Mouse (Mus musculus) hindbrain, embryonic 12.5 days (tissue): ENCODE results near the gene Hist1h2bk. TPM values are rescaled to one million over a fixed set of nuclear protein-coding genes. Genes with fewer than 3 reads are reported as not detected.
"Not testable (repeated sequence)": the region's sequence is repeated elsewhere in the genome, so short reads cannot be mapped to it uniquely, and the experiment has no call there.

Experiments used
- ATAC-seq: fragments of 200-750 bp; cut with Nextera tagmentation; 2 replicates; pipeline ENCODE4 v1.8.0; 2017; ENCODE audit warnings: moderate TSS enrichment; ENCODE audit not compliant: low FRiP score
- H3K27ac ChIP-seq: fragments of 300-500 bp; sonication (generic); 2 replicates; pipeline ENCODE4 v1.5.1; 2016; ENCODE audit warnings: mild to moderate bottlenecking
- H3K27me3 ChIP-seq: fragments of 300-500 bp; sonication (generic); 2 replicates; pipeline ENCODE4 v1.6.1; 2016; ENCODE audit warnings: mild to moderate bottlenecking
- H3K36me3 ChIP-seq: fragments of 300-500 bp; sonication (generic); 2 replicates; pipeline ENCODE4 v1.6.1; 2016; ENCODE audit warnings: mild to moderate bottlenecking
- H3K4me1 ChIP-seq: fragments of 300-500 bp; sonication (generic); 2 replicates; pipeline ENCODE4 v1.6.1; 2016
- H3K4me2 ChIP-seq: fragments of 300-500 bp; sonication (generic); replicated peaks from 2 replicates; pipeline ENCODE4 v1.6.1; 2016; ENCODE audit warnings: mild to moderate bottlenecking
- H3K4me3 ChIP-seq: fragments of 300-500 bp; sonication (generic); 2 replicates; pipeline ENCODE4 v1.5.1; 2016; ENCODE audit warnings: mild to moderate bottlenecking
- H3K9ac ChIP-seq: fragments of 300-500 bp; sonication (generic); 2 replicates; pipeline ENCODE4 v1.6.1; 2016; ENCODE audit warnings: mild to moderate bottlenecking, moderate library complexity
- H3K9me3 ChIP-seq: fragments of 300-500 bp; sonication (generic); replicated peaks from 2 replicates; pipeline ENCODE4 v1.6.1; 2016; ENCODE audit warnings: mild to moderate bottlenecking
- WGBS: fragments of 180-500 bp; shearing (Covaris S2); methylation state at CpG from one replicate; pipeline ENCODE4 v1.1.7; 2016; 5-methylcytosine and 5-hydroxymethylcytosine counted together
- polyA plus RNA-seq: library from polyadenylated mRNA; unstranded; fragments of >200 nt; fragmentation: Nextera tagmentation; extraction: Ambion mirVana; gene quantifications from 2 replicates; pipeline ENCODE4 v1.2.1, GENCODE M21; 2016

Hist1h2bk gene
- polyA plus RNA-seq, 1 experiment from 2014 or later = 9.1 TPM

DNA sequence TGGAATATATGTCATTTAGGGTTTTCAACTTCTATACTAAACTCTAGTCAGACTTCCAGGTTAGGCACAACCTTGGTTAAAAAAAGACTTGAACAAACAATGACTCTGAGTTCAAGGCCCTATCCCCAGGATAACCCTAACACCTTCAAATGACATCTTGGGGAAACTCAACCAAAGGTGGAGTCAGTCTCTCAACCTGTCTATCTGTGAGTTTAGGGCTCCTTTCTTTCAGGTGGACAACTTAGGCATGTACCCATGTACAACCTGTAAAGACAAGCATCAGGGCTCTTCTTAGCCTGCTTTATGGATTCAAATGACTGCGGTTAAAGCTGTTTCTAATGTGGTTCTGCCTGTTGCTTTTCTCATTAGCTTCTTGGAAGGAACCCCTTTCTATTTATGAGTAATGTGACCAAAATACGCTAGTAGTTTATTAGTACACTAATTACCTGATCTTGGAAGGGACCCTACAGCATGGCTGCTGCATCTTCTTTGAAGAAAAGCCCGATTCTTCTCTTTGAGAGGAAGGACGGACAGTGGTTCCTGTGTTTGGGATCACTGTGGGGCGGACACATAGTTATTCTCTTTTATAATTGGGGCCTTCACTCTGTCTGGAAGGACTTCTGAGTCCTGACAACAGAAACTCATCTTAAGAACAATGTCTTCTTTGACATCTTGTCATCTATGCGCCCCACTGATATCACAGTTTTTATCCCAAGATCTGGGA is 8.9 kb downstream of the Hist1h2bk start:
- no peaks in the 10 kb centered on the region for H3K9me3 ChIP-seq
- H3K9ac ChIP-seq = no peak overlapping the region
- H3K36me3 ChIP-seq = no peaks in the 10 kb centered on the region
- no peaks in the 10 kb centered on the region for H3K27me3 ChIP-seq
- WGBS = 84% methylated on average over 6 of the region's 6 CpGs
- ATAC-seq = no peak
- H3K4me3 ChIP-seq = no peak overlapping the region
- H3K27ac ChIP-seq = 0 out of 2 replicates have a peak overlapping the region, but pooled peaks have one; percentile 85
- peaks cover 20% of the 10 kb centered on the region for H3K4me1 ChIP-seq
- peak overlapping the region; percentile 61 for H3K4me2 ChIP-seq

DNA sequence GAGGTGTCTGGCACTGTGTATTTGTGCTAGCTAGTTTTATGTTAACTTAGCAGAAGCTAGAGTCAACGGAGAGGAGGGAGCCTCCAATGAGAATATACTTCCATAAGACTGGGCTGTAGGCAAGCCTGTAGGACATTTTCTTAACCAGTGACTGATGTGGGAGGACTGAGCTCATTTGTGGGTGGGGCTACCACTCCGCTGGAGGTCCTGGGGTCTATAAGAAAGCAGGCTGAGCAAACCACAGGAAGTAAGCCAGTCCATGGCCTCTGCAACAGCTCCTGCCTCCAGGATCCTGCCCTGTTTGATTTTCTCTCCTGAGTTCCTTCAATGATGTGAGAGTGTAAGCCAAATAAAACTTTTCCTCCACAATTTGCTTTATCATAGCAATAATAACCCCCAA is 9.6 kb downstream of the Hist1h2bk start:
- WGBS = 65% methylated on average over 2 of the region's 2 CpGs
- Histone ChIP-seq H3K4me2 (no peak overlapping the region), H3K9ac (no peak overlapping the region), H3K9me3 (no peaks in the 10 kb centered on the region), H3K4me1 (peaks cover 20% of the 10 kb centered on the region), H3K27me3 (no peaks in the 10 kb centered on the region), H3K27ac (no peak overlapping the region), H3K4me3 (no peak overlapping the region), H3K36me3 (no peaks in the 10 kb centered on the region)
- ATAC-seq = no peak

DNA sequence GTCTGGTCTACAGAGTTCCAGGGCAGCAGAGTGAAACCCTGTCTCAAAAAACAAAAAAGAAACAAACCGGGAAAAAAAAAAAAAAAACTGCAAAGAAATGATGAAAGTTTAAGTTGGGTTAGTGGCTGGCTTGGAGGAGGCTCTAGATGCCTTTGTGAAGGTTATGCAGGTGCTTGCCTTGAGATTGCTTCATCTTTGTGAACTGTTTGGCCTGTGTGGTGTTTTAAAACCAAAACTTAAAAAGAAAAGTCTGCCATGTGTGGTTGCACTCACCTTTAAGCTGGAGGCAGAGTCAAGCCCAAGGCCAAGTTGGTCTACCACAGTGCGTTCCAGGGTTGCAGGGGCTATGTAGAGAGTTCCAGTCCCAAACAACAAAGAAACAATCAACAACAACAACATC is 13.4 kb downstream of the Hist1h2bk start:
- H3K27ac ChIP-seq = no peak overlapping the region
- no peak for ATAC-seq
- 80% methylated on average over 2 of the region's 2 CpGs for WGBS

DNA sequence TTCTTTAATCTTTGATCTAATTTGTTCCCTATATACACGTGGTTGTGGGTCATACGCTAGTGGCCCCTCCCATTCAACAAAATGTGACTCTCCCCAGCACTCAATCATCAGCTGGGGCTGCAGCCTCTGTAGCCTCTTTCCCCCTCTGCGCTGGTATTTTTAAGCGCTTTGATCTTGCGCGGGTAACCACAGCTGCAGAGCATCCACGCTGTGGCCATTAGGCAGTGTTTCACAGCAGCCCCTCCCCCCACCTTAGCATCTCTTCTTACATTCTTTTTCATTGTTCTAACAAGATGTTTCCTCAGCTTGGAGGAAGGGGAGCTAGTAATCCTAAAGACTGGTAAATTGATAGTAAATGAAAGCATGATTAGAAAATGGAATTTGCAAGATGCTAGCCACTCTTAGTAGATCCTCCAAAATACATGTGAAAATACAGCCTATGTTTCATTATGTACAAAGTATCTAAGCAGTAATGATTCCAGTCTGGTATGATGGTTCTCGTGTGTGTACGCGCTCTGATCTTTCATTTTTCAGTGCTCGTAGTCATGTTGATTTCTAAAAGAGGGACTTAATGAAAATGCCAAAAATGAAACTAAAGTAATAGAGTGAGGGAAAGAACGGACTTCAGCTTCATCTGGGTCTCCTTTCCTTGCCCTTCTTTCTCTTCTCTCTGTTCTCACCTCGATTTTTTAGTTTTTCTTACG is 14.2 kb downstream of the Hist1h2bk start:
- 1% methylated on average over 14 of the region's 14 CpGs for WGBS
- 0 out of 2 replicates have a peak, but pooled peaks cover 3% of the 10 kb centered on the region for H3K4me1 ChIP-seq
- peak overlapping the region; percentile 85 for H3K27ac ChIP-seq
- no peaks in the 10 kb centered on the region for H3K36me3 ChIP-seq
- H3K4me3 ChIP-seq = peak overlapping the region; percentile 50
- no peaks in the 10 kb centered on the region for H3K27me3 ChIP-seq
- H3K4me2 ChIP-seq = peak overlapping the region; percentile 60
- H3K9me3 ChIP-seq = no peaks in the 10 kb centered on the region
- H3K9ac ChIP-seq = peak overlapping the region; percentile 45
- peak; percentile 62 for ATAC-seq

More for the DNA sequence above, 13.4 kb downstream of the Hist1h2bk start:
- no peak overlapping the region for H3K9ac ChIP-seq
- H3K4me1 ChIP-seq = 0 out of 2 replicates have a peak, but pooled peaks cover 3% of the 10 kb centered on the region
- no peaks in the 10 kb centered on the region for H3K36me3 ChIP-seq
- no peak overlapping the region for H3K4me3 ChIP-seq
- H3K27me3 ChIP-seq = no peaks in the 10 kb centered on the region
- H3K9me3 ChIP-seq = no peaks in the 10 kb centered on the region
- H3K4me2 ChIP-seq = no peak overlapping the region

DNA sequence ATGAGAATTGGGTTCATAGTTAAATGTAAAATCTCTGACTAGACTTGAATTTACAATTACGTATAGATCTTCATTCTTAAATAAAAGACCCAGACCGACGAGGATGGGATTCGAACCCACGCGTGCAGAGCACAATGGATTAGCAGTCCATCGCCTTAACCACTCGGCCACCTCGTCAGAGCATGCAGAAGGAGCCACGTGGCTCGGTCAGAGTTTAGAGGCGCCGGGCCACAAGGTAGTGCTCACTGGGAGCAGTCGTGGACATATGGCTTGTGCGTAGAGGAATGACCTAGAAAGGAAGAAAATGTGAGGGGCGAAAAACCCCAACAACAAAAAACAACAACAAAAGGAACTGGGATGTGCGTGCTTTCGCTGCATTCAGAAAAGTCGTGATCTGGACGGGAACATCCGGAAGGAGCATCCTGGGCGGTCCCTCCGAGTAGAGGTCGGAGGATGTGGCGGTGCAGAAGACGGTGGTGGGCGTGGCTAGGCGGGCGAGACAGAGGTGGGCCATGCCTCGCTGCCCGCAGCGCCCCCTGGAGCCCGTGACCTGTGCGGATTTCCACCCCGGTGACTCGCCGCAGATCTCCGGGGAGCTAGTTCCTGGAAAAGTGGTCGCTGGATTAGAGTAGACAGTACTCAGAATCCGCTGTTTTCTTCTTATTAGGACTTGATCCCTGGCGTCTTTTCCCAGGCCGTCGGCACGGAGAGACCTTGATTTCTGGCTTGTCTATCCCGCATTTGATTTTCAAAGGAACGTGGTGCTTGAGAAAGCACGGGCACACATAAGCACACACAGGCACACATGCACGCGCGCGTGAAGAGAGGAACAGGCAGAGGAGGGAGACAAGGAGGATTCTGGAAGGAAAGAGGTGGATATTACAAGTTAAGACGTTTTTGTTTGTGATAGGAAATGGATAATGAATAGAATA is 15.2 kb downstream of the Hist1h2bk start:
- peak overlapping the region; percentile 50 for H3K4me3 ChIP-seq
- no peaks in the 10 kb centered on the region for H3K36me3 ChIP-seq
- peak overlapping the region; percentile 60 for H3K4me2 ChIP-seq
- H3K9me3 ChIP-seq = no peaks in the 10 kb centered on the region
- H3K27ac ChIP-seq = peak overlapping the region; percentile 85
- H3K9ac ChIP-seq = peak overlapping the region; percentile 60
- H3K27me3 ChIP-seq = no peaks in the 10 kb centered on the region
- 0 out of 2 replicates have a peak, but pooled peaks cover 3% of the 10 kb centered on the region for H3K4me1 ChIP-seq
- WGBS = under 1% methylated on average over 52 of the region's 52 CpGs
- peak; percentile 95 for ATAC-seq

DNA sequence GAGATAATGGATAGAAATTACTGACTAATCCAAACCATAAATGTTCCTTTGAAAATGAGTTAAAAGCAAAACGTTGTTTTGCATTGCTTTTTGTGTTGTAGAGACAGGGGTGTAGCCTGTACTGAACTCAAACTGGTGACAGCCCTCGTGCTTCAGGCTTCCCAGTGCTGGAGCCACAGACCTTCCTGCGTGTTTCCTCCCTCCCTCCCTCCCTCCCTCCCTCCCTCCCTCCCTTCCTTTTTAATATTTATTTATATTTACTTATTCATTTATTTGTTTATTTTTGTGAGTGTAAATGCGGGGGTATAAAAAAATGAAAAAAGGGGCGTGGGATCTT is 15.8 kb downstream of the Hist1h2bk start:
- Histone ChIP-seq H3K9ac (peak overlapping the region; percentile 60), H3K4me2 (peak overlapping the region; percentile 60), H3K36me3 (no peaks in the 10 kb centered on the region), H3K27ac (peak overlapping the region; percentile 85; the same call in 1 of the 2 replicates), H3K4me3 (peak overlapping the region; percentile 50), H3K9me3 (no peaks in the 10 kb centered on the region), H3K4me1 (0 out of 2 replicates have a peak, but pooled peaks cover 3% of the 10 kb centered on the region), H3K27me3 (no peaks in the 10 kb centered on the region)
- 11% methylated on average over 5 of the region's 5 CpGs for WGBS
- ATAC-seq = peak; percentile 51; the same call in 1 of the 2 replicates

DNA sequence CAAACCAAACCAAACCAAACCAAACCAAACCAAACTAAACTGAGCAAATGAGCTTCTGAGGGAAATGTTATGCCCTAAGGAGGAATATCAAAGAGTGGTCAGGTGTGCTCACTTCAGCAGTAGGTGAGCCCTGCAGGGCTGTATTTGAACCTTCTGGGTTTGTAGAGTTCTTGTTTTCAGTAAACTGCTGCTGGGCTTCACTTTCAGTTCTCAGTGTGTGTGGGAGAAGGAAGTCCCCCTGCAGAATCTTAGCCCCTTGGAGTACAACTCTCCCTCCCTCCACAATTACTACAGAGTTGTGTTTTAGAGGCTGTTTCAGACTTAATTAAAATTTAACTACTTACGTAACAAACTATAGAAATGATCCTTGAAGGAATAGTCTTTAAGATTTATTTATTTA is 18.1 kb downstream of the Hist1h2bk start:
- 0 out of 2 replicates have a peak, but pooled peaks cover 3% of the 10 kb centered on the region for H3K4me1 ChIP-seq
- no peaks in the 10 kb centered on the region for H3K36me3 ChIP-seq
- H3K9ac ChIP-seq = no peak overlapping the region
- H3K4me2 ChIP-seq = no peak overlapping the region
- 97% methylated on average over 1 of the region's 1 CpGs for WGBS
- H3K4me3 ChIP-seq = no peak overlapping the region
- H3K27me3 ChIP-seq = no peaks in the 10 kb centered on the region
- ATAC-seq = no peak
- H3K27ac ChIP-seq = no peak overlapping the region
- no peaks in the 10 kb centered on the region for H3K9me3 ChIP-seq

DNA sequence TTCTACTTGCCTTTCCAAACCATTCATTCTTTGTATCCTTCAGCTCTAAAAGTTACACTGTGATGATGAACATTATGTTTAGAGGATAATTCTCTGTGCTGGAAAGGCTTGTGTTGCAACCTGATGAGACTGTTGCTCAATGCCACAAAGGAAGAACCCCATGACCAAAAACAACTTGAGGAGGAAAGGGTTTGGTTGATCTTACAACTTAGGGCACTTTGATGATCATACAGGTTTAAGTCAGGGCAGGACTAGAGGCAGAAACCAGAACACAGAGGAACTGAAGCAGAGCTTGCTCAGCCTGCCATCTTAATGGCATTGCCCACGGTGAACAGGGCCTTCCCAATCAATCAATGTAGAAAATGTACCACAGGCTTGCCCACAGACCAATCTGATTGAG is 25.8 kb downstream of the Hist1h2bk start:
- WGBS = 87% methylated on average over 1 of the region's 1 CpGs

DNA sequence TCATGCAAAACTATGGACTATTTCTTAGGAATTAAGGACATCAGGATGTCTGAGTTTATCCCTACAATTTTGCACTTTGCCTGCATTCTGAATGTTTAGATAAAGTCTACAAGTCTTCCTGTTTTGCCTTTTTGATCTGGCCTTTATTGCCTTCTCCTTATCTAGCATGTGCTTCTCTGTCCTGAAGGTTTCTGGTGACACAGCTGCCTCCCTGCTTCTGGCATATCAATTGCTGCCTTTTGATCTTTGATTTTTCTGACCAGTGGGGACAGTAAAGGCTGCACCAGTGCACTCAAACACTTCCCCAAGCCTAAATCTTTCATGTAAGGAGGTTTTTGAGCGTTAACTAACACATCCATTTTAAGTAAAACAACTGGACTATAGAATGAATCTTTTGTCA is 27.8 kb downstream of the Hist1h2bk start:
- Histone ChIP-seq H3K9ac (no peak overlapping the region), H3K4me1 (no peaks in the 10 kb centered on the region), H3K4me2 (no peak overlapping the region), H3K36me3 (no peaks in the 10 kb centered on the region), H3K4me3 (no peak overlapping the region), H3K27ac (no peak overlapping the region), H3K9me3 (no peaks in the 10 kb centered on the region; the same call in 1 of the 2 replicates), H3K27me3 (no peaks in the 10 kb centered on the region)
- WGBS = 74% methylated on average over 1 of the region's 1 CpGs
- no peak for ATAC-seq

More for the DNA sequence above, 25.8 kb downstream of the Hist1h2bk start:
- no peaks in the 10 kb centered on the region for H3K4me1 ChIP-seq
- no peak overlapping the region for H3K9ac ChIP-seq
- no peak overlapping the region for H3K4me2 ChIP-seq
- ATAC-seq = no peak
- H3K27ac ChIP-seq = no peak overlapping the region
- H3K4me3 ChIP-seq = no peak overlapping the region
- no peaks in the 10 kb centered on the region for H3K9me3 ChIP-seq
- no peaks in the 10 kb centered on the region for H3K27me3 ChIP-seq
- H3K36me3 ChIP-seq = no peaks in the 10 kb centered on the region

DNA sequence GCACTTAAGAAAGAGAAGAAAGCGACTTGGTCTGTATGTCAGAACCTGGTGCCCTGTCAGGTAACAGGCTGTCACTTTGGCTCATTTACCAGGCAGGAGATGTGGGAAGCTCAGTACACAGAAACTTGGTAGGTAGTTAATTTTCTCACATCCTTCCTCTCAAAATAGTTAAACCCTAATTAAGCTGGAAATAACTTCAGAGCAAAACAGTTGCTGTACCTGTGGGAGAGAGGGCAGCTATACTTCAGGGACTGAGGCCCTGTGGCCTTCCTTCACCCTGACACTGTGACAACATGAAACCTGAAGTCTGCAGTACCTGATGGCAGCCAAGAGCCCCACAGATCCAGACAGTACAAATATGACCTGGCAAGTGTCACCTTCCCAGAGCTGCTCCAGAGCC is 48.5 kb downstream of the Hist1h2bk start, which contains the start of gene Vmn1r188:
Gene Vmn1r188 (plus strand): TSS at position 301 of the 400 bp plus-strand sequence.
- not testable (repeated sequence) for H3K27ac ChIP-seq, H3K9me3 ChIP-seq, H3K4me3 ChIP-seq, ATAC-seq, H3K4me2 ChIP-seq, H3K9ac ChIP-seq, H3K27me3 ChIP-seq, H3K4me1 ChIP-seq, H3K36me3 ChIP-seq
- 100% methylated on average over 1 of the region's 1 CpGs for WGBS
